Mouse (Mus musculus): Measurements from ENCODE around the gene Rab40c.

Gene Rab40c

GRCm38 (mm10) chr17:25895415-25895814 lies 24.1 kb downstream of the Rab40c start:
- no peak for DNase-seq

DNA sequence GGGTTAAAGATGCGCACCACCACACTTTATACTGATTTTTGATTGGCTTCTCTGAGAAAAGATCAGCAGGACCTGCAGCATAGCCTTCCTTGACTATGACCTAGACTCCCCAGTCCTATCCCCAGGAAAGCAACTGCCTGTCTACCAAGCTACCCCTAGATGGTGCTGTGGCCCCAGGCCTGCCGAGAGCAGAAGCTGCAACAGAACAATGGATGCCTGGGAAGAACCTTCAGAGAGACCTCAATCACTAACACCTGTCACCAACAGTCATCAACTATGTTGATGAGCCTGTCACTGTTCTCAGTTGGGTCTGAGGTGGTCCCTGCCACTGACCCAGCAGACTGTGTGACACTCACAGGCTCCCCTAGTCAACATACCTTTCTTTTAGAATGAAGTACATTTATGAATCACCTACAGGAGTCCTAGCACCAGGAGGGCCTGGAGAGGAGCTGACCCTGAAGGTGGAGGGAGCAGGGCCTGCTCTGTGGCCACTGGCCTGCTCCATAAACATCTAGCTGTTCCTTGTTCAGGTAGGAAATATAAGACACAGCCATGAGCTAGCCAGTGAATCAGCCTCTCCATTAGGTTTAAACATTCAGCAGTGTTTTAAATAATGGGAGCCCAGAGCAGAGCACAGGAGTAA lies 25.4 kb downstream of the Rab40c start:
- DNase-seq: peak; percentile 61

DNA sequence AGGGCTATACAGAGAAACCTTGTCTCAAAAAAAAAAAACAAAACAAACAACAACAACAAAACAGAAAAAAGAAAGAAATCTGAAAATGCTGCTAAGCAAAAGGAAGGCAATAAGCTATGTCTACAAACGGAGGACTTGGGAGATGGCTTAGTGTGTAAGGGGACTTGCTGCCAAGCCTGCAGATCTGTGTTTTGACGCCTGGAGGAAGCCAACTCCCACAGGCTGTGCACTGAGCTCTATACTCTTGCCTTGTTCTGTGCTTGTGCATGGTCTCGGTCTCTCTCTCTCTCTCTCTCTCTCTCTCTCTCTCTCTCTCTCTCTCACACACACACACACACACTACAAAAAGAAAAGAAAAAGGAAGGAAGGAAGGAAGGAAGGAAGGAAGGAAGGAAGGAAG lies 30.7 kb downstream of the Rab40c start:
- no peak for DNase-seq

DNA sequence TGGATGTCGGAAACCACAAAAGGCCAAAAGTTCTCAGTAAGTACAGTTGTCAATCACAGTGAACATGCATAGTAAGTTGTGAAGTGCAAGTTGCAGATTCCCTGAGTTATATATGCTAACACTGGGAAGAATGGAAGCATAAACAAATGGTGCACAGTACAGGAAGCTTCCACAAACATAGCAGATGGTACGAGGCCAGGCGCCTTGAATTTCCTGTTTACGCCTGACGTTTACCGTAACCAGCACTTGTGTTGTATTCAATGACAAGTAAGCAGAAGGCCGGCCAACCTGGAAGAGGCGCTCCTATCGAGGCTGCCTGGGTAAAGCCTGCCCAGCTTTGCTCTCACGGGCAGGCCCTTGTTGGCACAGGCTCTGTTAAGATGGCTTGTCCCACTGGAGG lies 32.1 kb downstream of the Rab40c start:
- no peak for DNase-seq

- DNase-seq: no peak
These were observed 32.7 kb downstream of the Rab40c start for GRCm38 (mm10) chr17:25886806-25887205.

GRCm38 (mm10) chr17:25885636-25886035 lies 33.9 kb downstream of the Rab40c start:
- DNase-seq: no peak

- DNase-seq: no peak
These were observed 35.7 kb downstream of the Rab40c start for GRCm38 (mm10) chr17:25883824-25884223.

DNA sequence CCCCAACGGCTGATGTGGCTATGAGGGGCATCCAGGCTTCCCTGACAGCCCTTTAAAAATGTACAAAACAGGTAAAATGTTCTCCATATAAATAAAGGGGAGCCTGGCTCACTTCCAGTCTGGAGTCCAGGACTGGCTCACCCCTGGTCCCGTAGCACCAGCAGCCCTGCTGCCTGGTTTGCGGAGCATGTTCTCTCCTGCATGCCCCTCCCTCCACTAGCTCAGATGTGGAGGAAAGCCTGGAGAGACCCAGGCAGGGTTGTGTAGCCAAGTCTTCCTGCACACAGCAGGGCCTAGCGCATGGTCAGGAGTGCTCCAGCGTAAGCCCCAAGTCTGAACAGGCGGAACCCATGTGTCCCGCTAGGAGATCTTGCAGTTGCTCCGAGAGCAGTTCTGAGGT lies 36.3 kb downstream of the Rab40c start:
- no peak for DNase-seq

- DNase-seq: no peak
These were observed 37.2 kb downstream of the Rab40c start for GRCm38 (mm10) chr17:25882306-25882705.

DNA sequence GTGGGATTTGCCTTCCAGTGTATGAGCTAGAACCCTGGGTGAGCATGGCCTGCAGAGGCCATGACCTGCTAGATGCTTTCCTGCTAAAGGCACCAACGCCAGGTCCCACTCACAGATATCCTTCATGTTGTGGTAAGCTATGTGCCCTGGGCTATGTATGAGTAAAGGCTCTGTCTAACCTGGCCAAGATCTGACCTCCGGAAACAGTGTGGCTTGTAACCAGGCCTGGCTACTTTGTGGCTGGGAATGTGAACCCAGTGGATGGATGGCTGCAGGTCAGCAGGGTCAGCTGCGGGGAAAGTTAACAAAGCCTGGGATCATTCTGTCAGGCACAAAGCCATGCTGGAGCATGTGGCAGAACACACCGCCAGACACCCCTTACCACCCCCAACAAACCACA lies 37.8 kb downstream of the Rab40c start:
- DNase-seq: no peak

DNA sequence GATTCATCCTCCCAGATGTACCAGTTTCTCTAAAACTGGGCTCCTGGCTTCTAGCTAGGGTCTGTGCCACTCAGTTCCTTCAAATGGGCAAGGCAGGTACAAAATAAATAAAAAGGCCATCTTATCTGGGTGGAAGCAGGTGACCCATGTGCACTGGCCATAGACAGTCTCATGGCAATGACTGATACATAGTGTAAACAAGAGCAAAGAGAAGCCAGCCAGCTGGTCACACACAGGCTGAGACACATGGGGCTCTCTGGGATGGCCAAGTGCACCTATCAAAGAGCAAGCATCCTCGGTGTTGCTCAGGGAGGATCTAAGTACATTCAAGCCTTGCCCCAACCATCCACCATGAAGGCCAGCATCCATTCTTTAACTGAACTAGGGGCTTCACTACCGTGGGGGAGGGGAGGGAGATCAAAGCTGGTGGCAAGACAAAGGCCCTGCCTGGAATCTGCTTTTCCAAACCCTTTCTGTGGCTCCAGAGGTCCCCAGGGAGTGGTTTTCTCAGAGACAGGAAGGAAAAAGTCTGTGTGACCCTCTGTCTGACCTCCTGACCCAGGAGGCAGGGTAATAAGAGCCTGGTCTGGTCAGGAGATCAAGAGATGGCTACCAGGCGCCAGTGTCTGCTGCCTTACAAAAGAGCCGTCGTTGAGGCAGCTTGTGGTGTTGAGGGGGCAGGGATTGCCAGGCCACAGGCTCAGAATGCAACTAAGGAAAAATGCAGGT lies 38.5 kb downstream of the Rab40c start:
- DNase-seq: no peak

GRCm38 (mm10) chr17:25880196-25880910 lies 39.2 kb downstream of the Rab40c start, which contains the start of gene Wfikkn1:
Wfikkn1 (minus strand) TSS chr17:25880858.
- DNase-seq: no peak

GRCm38 (mm10) chr17:25879750-25880149 lies 39.8 kb downstream of the Rab40c start:
- DNase-seq: no peak

DNA sequence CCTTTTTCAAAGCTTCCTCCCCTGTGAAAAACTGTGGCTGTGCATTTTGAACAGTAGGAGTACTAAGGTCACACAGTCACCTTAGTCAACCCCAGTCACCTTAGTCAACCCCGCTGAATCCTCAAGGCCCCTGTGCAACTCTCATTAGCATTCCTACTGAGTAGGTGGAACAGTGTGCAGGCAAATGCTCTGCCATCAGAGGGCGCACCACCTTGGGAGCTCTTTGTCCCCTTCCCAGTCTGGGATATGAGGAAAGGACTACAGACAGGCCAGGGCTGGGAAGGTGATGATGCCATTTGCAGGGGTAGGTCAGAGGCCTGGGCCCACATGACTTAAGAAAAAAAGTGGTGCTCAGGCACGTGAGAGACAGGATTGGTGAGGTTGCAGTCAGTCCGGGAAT lies 40.3 kb downstream of the Rab40c start:
- DNase-seq: peak; percentile 66

DNA sequence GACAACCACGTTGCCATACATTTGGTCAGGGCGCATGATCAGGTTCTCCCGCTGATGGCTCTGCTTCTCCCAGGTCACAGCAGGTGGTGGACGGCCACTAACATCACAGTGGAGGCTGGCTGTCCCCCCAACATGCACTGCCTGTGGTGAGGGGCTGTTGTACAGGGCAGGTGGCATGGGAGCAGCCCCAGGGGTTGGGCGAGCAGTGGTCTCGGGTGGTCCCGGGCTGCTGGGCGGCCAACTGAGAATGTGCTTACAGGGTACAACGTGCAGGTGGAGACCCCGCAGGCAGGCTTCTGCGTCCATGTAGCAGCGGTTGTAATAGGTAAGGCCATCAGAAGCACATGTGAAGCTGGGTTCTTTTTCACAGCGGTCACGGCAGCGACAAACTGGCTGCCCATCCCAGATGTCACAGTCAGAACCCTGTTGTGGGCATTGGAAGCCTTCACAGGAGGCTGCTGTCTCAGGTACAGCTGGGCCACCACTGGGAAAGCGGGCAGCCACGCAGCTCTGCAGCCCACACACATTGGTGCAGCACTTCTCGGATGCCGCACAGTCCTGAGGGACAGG lies 40.8 kb downstream of the Rab40c start:
- DNase-seq: no peak

DNA sequence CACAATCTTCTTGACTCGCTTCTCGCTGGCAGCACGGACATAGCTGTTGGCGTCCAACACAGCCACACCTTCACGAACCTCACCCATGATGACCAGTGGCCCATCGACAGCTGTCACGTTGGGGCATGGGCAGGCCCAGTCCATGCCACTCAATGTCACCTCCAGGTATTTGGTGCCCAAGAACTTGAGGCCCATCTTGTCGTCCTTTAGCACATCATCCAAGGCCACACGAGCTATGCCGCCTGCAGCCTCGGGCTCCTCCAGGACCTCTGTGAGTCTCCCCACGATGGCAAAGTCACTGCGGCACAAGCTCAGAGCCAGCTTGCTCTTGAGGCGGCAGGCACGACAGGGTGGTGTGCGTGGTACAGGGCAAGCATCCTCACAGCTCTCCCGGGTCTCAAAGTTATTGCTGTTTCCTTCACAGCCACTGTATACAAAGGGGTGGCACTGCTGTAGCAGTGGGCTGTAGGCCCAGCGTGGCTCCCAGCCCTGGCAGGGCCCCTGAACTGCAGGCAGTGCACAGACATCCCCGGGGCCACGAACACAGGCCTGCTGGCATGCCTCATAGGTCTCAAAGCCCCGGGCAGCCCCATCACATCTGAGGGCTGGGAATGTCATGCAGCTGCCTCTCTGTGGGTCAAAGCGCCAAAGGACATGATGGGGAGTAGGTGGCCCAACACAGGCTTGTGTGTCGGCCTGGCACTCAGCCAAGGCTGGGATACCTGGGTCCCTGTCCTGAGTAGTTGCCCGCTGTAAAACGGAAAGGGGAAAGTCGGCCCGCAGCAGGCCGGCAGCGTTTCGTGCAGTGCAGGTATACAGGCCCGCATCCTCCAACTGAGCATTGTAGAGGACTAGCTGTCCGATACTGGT lies 41.6 kb downstream of the Rab40c start:
- no peak for DNase-seq

DNA sequence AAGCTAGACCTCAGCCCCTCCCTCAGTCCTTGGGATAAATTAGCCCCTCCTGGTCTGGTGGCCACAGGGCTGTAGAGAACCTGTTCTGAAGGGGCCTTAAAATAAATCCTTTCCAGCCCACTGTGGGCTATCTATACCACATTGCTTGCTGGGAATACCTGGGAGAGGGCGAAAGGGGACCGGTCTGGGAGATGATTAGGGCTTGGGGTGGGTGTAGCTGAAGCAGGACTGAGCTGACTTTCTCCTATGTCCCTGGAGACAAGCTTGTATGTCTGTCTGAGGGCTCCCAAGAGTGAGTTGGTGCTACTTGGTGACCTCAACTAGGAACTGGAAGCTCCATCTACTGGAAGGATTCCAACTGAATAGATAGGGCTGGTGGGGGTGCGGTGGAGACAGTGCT lies 42.5 kb downstream of the Rab40c start:
- no peak for DNase-seq

- DNase-seq: no peak
These were observed 43.1 kb downstream of the Rab40c start for GRCm38 (mm10) chr17:25876347-25876915.

DNA sequence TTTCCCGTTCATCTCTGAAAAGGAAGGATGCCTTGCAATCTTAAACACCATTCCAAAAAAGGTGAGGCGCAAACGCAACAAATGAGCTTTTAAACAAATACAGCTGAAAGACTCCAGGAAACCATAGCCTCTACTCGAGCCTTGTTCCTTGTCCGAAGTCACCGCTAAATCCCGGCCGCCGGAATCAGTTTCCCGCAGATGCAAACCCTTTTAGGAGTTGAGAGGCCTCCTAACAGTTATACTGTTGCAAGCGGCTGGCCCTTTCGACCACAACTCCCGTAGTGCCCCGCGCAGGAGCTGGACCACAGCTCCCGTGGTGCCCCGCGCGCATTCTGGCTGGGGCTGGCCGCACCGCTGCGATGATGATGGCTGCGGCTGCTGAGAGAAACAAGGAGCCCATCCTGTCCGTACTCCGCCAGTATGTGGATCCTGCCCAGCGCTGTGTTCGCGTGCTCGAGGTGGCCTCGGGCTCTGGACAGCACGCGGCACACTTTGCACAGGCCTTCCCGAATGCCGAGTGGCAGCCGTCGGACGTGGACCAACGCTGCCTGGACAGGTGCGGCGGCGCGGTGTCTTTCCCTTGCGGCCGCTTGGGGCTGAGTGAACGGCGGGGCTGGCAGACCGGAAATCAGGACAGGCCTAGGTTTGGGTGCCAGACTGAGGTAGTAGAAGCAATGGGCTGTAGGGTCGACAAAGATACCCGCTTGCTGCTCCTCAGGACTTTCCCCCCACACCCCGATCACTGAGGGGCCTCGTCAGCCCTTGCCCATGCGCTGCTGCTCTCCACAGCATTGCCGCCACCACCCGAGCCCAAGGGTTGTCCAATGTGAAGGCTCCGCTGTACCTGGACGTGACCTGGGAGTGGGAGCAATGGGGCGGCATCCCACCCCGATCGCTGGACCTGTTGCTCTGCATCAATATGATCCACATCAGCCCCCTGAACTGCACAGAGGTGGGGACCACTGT lies 44.1 kb downstream of the Rab40c start:
- DNase-seq: peak; percentile 89

GRCm38 (mm10) chr17:25874721-25875170 lies 44.8 kb downstream of the Rab40c start, which contains the start of gene Mettl26:
Mettl26 (plus strand) TSS chr17:25875074.
- peak; percentile 95 for DNase-seq

Measured in right cerebral cortex, postnatal 14 days (tissue).